Mouse (Mus musculus): ENCODE measurements around the gene Mnd1.

- TF ChIP-seq CTCF (IDR thresholded peaks at IDR 0.05; ENCODE audit: low read depth): no peak
- no peak for TF ChIP-seq EP300 (IDR thresholded peaks at IDR 0.05; ENCODE audit: low read depth)
These were observed 34.1 kb upstream of the Mnd1 start for GRCm38 (mm10) chr3:84189629-84190173.
